Mouse (Mus musculus): ENCODE measurements around the gene Gm20498. TPM values are rescaled to one million over a fixed set of nuclear protein-coding genes. Genes with fewer than 3 reads are reported as not detected.
A peak's percentile ranks its signal among the peaks of the same experiment; 100 is the strongest.
"Not testable (repeated sequence)": the region's sequence is repeated elsewhere in the genome, so short reads cannot be mapped to it uniquely, and the experiment has no call there.

Gm20498 gene
- polyA plus RNA-seq, 1 experiment from 2014 or later, result 27.5 TPM

- Histone ChIP-seq H3K27ac (ENCODE audit: low read length) (no peak overlapping the region), H3K9ac (replicated peaks; ENCODE audit: low read depth, low read length) (no peak overlapping the region), H3K4me3 (replicated peaks; ENCODE audit: low read length) (no peak overlapping the region), H3K9me3 (ENCODE audit: control insufficient read depth, low read length) (no peaks in the 10 kb centered on the region), H3K36me3 (ENCODE audit: control insufficient read depth, insufficient read depth) (no peaks in the 10 kb centered on the region), H3K4me1 (replicated peaks; ENCODE audit: control insufficient read depth, insufficient read depth, low read length) (no peaks in the 10 kb centered on the region), H3K27me3 (replicated peaks; ENCODE audit: control insufficient read depth, insufficient read depth, low read length) (no peaks in the 10 kb centered on the region), H3K4me2 (ENCODE audit: low read length) (no peak overlapping the region)
- WGBS, result 94% methylated on average over 3 of the region's 3 CpGs
- no peak for ATAC-seq
These were observed 119.5 kb downstream of the Gm20498 start for GRCm38 (mm10) chr12:81413211-81413610.

GRCm38 (mm10) chr12:81408966-81409365, 123.7 kb downstream of the Gm20498 start:
- no peaks in the 10 kb centered on the region for H3K27me3 ChIP-seq (replicated peaks; ENCODE audit: control insufficient read depth, insufficient read depth, low read length)
- 91% methylated on average over 3 of the region's 3 CpGs for WGBS

GRCm38 (mm10) chr12:81402187-81402586, 130.5 kb downstream of the Gm20498 start:
- no peak overlapping the region for H3K27ac ChIP-seq (ENCODE audit: low read length)
- no peak overlapping the region for H3K4me2 ChIP-seq (ENCODE audit: low read length)
- no peaks in the 10 kb centered on the region for H3K36me3 ChIP-seq (ENCODE audit: control insufficient read depth, insufficient read depth)
- H3K4me3 ChIP-seq (replicated peaks; ENCODE audit: low read length), result no peak overlapping the region
- no peak for ATAC-seq
- H3K27me3 ChIP-seq (replicated peaks; ENCODE audit: control insufficient read depth, insufficient read depth, low read length), result no peaks in the 10 kb centered on the region
- no peak overlapping the region for H3K9ac ChIP-seq (replicated peaks; ENCODE audit: low read depth, low read length)
- no peaks in the 10 kb centered on the region for H3K9me3 ChIP-seq (ENCODE audit: control insufficient read depth, low read length)
- H3K4me1 ChIP-seq (replicated peaks; ENCODE audit: control insufficient read depth, insufficient read depth, low read length), result no peaks in the 10 kb centered on the region
- WGBS, result 30% methylated on average over 1 of the region's 1 CpGs

More at GRCm38 (mm10) chr12:81408966-81409365, 123.7 kb downstream of the Gm20498 start:
- no peaks in the 10 kb centered on the region for H3K4me1 ChIP-seq (replicated peaks; ENCODE audit: control insufficient read depth, insufficient read depth, low read length)
- no peak overlapping the region for H3K9ac ChIP-seq (replicated peaks; ENCODE audit: low read depth, low read length)
- ATAC-seq, result no peak
- H3K36me3 ChIP-seq (ENCODE audit: control insufficient read depth, insufficient read depth), result no peaks in the 10 kb centered on the region
- no peaks in the 10 kb centered on the region for H3K9me3 ChIP-seq (ENCODE audit: control insufficient read depth, low read length)
- H3K4me2 ChIP-seq (ENCODE audit: low read length), result no peak overlapping the region
- H3K4me3 ChIP-seq (replicated peaks; ENCODE audit: low read length), result no peak overlapping the region
- H3K27ac ChIP-seq (ENCODE audit: low read length), result no peak overlapping the region

- H3K9me3 ChIP-seq (ENCODE audit: control insufficient read depth, low read length); H3K4me1 ChIP-seq (replicated peaks; ENCODE audit: control insufficient read depth, insufficient read depth, low read length); H3K9ac ChIP-seq (replicated peaks; ENCODE audit: low read depth, low read length); H3K4me3 ChIP-seq (replicated peaks; ENCODE audit: low read length); H3K4me2 ChIP-seq (ENCODE audit: low read length); H3K36me3 ChIP-seq (ENCODE audit: control insufficient read depth, insufficient read depth); H3K27me3 ChIP-seq (replicated peaks; ENCODE audit: control insufficient read depth, insufficient read depth, low read length); ATAC-seq; H3K27ac ChIP-seq (ENCODE audit: low read length): not testable (repeated sequence)
- WGBS, result 73% methylated on average over 1 of the region's 1 CpGs
These were observed 153.3 kb downstream of the Gm20498 start, which contains the start of gene Gm4787 for GRCm38 (mm10) chr12:81379364-81379763. Gene Gm4787 (minus strand): TSS chr12:81379464.

GRCm38 (mm10) chr12:81333841-81334240, 198.9 kb downstream of the Gm20498 start:
- no peak for ATAC-seq
- peak overlapping the region; percentile 78 for H3K4me3 ChIP-seq (replicated peaks; ENCODE audit: low read length)
- peaks cover 5% of the 10 kb centered on the region; the same call in 1 of the 2 replicates for H3K27me3 ChIP-seq (replicated peaks; ENCODE audit: control insufficient read depth, insufficient read depth, low read length)
- H3K9ac ChIP-seq (replicated peaks; ENCODE audit: low read depth, low read length), result peak overlapping the region; percentile 85; the same call in 1 of the 2 replicates
- peaks cover 11% of the 10 kb centered on the region for H3K4me1 ChIP-seq (replicated peaks; ENCODE audit: control insufficient read depth, insufficient read depth, low read length)
- H3K27ac ChIP-seq (ENCODE audit: low read length), result no peak overlapping the region
- H3K36me3 ChIP-seq (ENCODE audit: control insufficient read depth, insufficient read depth), result no peaks in the 10 kb centered on the region
- WGBS, result 74% methylated on average over 5 of the region's 5 CpGs
- H3K4me2 ChIP-seq (ENCODE audit: low read length), result peak overlapping the region; percentile 98
- no peaks in the 10 kb centered on the region for H3K9me3 ChIP-seq (ENCODE audit: control insufficient read depth, low read length)

- H3K36me3 ChIP-seq (ENCODE audit: control insufficient read depth, insufficient read depth), result no peaks in the 10 kb centered on the region
- peaks cover 5% of the 10 kb centered on the region; the same call in 1 of the 2 replicates for H3K27me3 ChIP-seq (replicated peaks; ENCODE audit: control insufficient read depth, insufficient read depth, low read length)
- peaks cover 11% of the 10 kb centered on the region for H3K4me1 ChIP-seq (replicated peaks; ENCODE audit: control insufficient read depth, insufficient read depth, low read length)
- peak within 1 kb of the TSS; percentile 92 for H3K27ac ChIP-seq (ENCODE audit: low read length)
- H3K4me2 ChIP-seq (ENCODE audit: low read length), result peak within 1 kb of the TSS; percentile 98
- H3K9ac ChIP-seq (replicated peaks; ENCODE audit: low read depth, low read length), result peak within 1 kb of the TSS; percentile 85
- no peaks in the 10 kb centered on the region for H3K9me3 ChIP-seq (ENCODE audit: control insufficient read depth, low read length)
- ATAC-seq, result peak; percentile 68
- WGBS, result under 1% methylated on average over 47 of the region's 47 CpGs
- H3K4me3 ChIP-seq (replicated peaks; ENCODE audit: low read length), result peak within 1 kb of the TSS; percentile 78
These were observed 199.8 kb downstream of the Gm20498 start, which contains the start of gene Slc8a3 for GRCm38 (mm10) chr12:81332875-81333421. Gene Slc8a3 (minus strand): TSS chr12:81333180.

GRCm38 (mm10) chr12:81331937-81332874, 200.5 kb downstream of the Gm20498 start:
- H3K4me1 ChIP-seq (replicated peaks; ENCODE audit: control insufficient read depth, insufficient read depth, low read length), result peaks cover 11% of the 10 kb centered on the region
- peak overlapping the region; percentile 85 for H3K9ac ChIP-seq (replicated peaks; ENCODE audit: low read depth, low read length)
- H3K36me3 ChIP-seq (ENCODE audit: control insufficient read depth, insufficient read depth), result no peaks in the 10 kb centered on the region
- peak overlapping the region; percentile 92 for H3K27ac ChIP-seq (ENCODE audit: low read length)
- H3K27me3 ChIP-seq (replicated peaks; ENCODE audit: control insufficient read depth, insufficient read depth, low read length), result peaks cover 5% of the 10 kb centered on the region; the same call in 1 of the 2 replicates
- peak overlapping the region; percentile 78 for H3K4me3 ChIP-seq (replicated peaks; ENCODE audit: low read length)
- peak overlapping the region; percentile 98 for H3K4me2 ChIP-seq (ENCODE audit: low read length)
- peak; percentile 76 for ATAC-seq
- WGBS, result under 1% methylated on average over 54 of the region's 54 CpGs
- no peaks in the 10 kb centered on the region for H3K9me3 ChIP-seq (ENCODE audit: control insufficient read depth, low read length)

- no peak for ATAC-seq
- WGBS, result 39% methylated on average over 5 of the region's 5 CpGs
- Histone ChIP-seq H3K36me3 (ENCODE audit: control insufficient read depth, insufficient read depth) (no peaks in the 10 kb centered on the region), H3K4me1 (replicated peaks; ENCODE audit: control insufficient read depth, insufficient read depth, low read length) (peaks cover 11% of the 10 kb centered on the region), H3K4me2 (ENCODE audit: low read length) (peak overlapping the region; percentile 98), H3K27ac (ENCODE audit: low read length) (no peak overlapping the region; the same call in 1 of the 2 replicates), H3K4me3 (replicated peaks; ENCODE audit: low read length) (peak overlapping the region; percentile 78), H3K9me3 (ENCODE audit: control insufficient read depth, low read length) (no peaks in the 10 kb centered on the region), H3K27me3 (replicated peaks; ENCODE audit: control insufficient read depth, insufficient read depth, low read length) (peaks cover 5% of the 10 kb centered on the region; the same call in 1 of the 2 replicates), H3K9ac (replicated peaks; ENCODE audit: low read depth, low read length) (0 out of 2 replicates have a peak overlapping the region, but pooled peaks have one; percentile 6)
These were observed 201.6 kb downstream of the Gm20498 start for GRCm38 (mm10) chr12:81331046-81331638.

GRCm38 (mm10) chr12:81324991-81325390, 207.7 kb downstream of the Gm20498 start:
- Histone ChIP-seq H3K4me2 (ENCODE audit: low read length) (no peak overlapping the region), H3K27ac (ENCODE audit: low read length) (no peak overlapping the region), H3K27me3 (replicated peaks; ENCODE audit: control insufficient read depth, insufficient read depth, low read length) (no peaks in the 10 kb centered on the region), H3K4me3 (replicated peaks; ENCODE audit: low read length) (no peak overlapping the region), H3K36me3 (ENCODE audit: control insufficient read depth, insufficient read depth) (no peaks in the 10 kb centered on the region), H3K9ac (replicated peaks; ENCODE audit: low read depth, low read length) (no peak overlapping the region), H3K9me3 (ENCODE audit: control insufficient read depth, low read length) (no peaks in the 10 kb centered on the region), H3K4me1 (replicated peaks; ENCODE audit: control insufficient read depth, insufficient read depth, low read length) (peaks cover 3% of the 10 kb centered on the region; the same call in 1 of the 2 replicates)
- WGBS, result 87% methylated on average over 3 of the region's 3 CpGs
- ATAC-seq, result no peak
